Mouse (Mus musculus): ENCODE measurements around the gene Klc1.

Gene Klc1

DNA sequence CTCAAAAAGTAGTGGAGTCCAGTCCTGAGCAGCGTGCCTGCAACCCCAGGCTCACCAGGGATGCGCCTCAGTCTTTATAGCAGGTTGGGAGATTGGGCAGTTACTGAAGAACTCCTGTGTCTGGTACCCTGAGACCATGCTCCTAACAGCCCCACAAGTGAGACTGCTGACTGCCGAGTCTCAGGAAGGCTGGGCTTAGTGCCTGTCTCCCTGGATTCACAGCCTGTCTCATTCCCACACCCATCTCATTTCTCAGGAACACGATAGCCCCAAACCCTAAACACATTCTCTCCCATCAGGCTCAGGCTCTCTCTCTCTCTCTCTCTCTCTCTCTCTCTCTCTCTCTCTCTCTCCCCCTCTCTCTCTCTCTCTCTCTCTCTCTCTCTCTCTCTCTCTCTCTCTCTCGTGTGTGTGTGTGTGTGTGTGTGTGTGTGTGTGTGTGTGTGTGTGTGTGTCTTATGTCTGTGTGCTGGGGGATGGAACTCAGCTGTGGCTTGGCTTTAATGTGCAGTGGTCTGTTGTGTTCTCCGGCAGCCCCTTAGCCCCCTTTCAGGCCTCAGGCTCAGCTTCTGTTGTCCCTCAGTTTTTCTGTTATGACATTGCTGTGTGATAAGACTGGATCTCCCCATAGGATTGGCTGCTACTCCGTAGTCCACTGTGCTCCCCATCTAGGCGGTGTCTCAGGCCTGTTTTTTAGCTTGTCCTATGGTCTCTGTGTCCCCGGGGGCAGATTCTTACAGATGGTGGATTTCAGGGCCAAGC lies 11.3 kb downstream of the Klc1 start:
- DNase-seq (ENCODE audit: low read depth in 1 of 2, low spot score in 2 of 2) = no peak

DNA sequence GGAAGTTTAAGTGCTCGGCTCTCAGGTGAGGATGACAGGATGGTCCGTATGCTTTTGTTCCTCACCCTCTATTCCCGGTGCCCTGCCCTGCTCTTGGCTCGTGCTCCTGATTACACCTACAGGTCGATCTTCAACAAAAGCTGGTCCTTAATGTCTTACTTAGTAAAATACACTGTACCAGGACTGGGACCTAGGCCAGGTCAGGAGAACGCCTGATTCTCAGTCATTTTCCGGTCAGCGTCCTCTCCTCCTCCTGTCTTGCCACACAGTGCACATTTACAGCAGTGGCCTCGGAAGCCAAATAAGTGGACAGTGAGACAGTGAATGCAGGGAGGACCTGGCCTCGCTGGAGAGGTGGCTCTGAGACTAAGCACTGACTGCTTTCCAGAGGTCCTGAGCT lies 12.0 kb downstream of the Klc1 start:
- no peak for DNase-seq (ENCODE audit: low read depth in 1 of 2, low spot score in 2 of 2)

DNA sequence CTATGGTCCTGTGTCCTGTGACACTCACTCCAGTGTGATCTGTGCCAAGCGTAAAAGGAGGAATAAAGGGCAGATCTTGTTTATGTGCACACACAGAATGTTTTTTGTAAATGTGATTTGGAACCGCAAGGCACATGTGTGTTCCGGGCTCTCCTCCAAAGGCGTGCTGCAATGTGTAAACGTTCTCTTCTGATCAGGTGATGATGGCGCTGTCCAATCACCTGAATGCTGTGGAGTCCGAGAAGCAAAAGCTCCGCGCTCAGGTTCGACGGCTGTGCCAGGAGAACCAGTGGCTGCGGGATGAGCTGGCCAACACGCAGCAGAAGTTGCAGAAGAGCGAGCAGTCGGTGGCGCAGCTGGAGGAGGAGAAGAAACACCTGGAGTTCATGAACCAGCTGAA lies 15.5 kb downstream of the Klc1 start:
- no peak for DNase-seq (ENCODE audit: low read depth in 1 of 2, low spot score in 2 of 2)

DNA sequence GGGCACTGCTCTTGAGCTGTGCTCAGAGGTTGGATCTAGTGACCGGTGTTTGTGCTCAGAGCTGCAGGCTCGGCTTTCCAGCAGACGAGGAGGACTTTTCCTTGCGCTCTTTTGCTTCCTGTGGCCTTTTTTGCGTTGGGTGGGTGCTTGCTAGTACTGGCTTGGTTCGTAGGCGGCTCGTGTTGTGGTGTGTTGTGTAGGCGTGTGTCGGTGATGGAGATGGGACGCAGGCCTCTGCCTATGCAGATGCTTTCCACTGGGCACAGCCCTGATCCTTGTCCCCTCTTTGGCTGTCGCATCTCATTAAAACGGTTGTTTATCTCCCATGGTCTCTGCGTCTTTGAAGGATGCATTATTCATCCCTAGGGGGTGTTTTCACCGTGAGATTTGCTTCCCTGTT lies 16.2 kb downstream of the Klc1 start:
- DNase-seq (ENCODE audit: low read depth in 1 of 2, low spot score in 2 of 2) = no peak

GRCm38 (mm10) chr12:111777919-111778318 lies 19.3 kb downstream of the Klc1 start:
- no peak for DNase-seq (ENCODE audit: low read depth in 1 of 2, low spot score in 2 of 2)

DNA sequence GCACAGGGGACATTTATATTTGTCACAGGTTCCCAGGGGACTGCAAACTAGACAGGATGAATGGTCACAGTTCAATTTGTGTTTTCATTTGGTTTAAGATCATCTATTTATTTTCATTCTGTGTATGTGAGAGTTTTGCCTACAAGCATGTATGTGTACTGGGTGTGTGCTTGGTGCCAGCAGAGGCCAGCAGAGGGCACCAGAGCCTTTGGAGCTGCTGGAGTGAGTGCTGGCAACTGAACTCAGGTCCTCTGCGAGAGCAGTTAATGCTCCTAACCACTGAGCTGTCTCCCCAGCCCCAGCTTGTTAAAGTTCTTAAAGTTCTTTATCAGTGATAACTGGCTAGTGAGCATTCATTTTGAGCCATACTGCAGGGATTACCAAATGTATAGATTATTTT lies 20.9 kb downstream of the Klc1 start:
- no peak for DNase-seq (ENCODE audit: low read depth in 1 of 2, low spot score in 2 of 2)

DNA sequence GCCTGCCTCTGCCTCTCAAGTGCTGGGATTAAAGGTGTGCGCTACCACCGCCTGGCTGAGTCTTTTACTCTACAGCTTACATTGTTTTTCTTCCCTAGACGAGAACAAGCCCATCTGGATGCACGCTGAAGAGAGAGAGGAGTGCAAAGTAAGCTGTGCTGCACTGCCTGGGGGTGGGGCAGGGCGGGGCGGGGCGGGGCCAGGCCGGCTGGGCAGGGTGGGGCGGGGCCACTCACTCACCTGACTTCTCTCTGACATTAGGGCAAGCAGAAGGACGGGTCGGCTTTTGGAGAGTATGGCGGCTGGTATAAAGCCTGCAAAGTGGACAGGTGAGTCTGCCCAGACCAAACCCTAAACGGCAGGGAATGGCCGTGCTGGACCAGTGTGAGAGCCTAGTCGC lies 26.5 kb downstream of the Klc1 start:
- no peak for DNase-seq (ENCODE audit: low read depth in 1 of 2, low spot score in 2 of 2)

GRCm38 (mm10) chr12:111787015-111787414 lies 28.4 kb downstream of the Klc1 start:
- no peak for DNase-seq (ENCODE audit: low read depth in 1 of 2, low spot score in 2 of 2)

DNA sequence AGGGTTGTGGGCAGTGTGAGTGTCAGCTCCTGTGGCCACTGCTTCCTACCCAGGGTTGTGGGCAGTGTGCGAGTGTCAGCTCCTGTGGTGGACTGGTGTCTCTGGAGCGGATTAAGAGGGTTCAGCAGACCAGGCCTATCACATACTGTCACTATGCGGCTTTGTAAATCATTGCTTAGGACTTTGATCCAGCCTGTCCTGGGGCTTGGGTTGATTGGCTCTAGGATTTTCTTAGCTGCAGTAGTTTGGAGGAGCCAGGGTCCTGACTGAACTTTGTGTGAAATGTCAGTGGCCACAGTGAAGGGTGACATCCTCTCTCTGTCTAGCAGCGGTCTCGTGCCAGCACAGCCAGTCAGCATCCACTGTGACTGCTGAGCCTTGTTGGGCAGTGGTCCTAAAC lies 31.4 kb downstream of the Klc1 start:
- no peak for DNase-seq (ENCODE audit: low read depth in 1 of 2, low spot score in 2 of 2)

- no peak for DNase-seq (ENCODE audit: low read depth in 1 of 2, low spot score in 2 of 2)
These were observed 32.0 kb downstream of the Klc1 start for GRCm38 (mm10) chr12:111790631-111791030.

GRCm38 (mm10) chr12:111791474-111792104 lies 32.9 kb downstream of the Klc1 start:
- DNase-seq (ENCODE audit: low read depth in 1 of 2, low spot score in 2 of 2) = no peak

DNA sequence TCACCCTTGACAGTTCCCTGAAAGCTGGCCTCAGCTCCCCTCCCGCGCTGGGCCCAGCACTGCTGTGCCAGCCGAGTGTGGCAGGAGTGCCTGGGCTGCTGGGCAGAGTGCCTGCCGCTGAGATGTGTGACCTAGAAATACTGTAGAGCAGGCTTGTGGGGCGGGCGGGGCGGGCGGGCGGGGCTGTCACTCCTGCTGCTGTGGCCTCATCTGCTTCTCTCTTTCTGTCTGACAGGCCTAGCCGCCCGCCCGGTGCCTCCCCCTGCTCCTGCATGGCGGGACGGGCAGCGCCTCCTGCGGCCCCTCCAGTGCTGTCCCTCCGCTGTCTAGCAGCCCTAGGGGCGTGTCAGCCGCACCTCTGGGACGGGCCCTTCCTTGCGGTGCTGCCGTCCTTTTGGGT lies 35.5 kb downstream of the Klc1 start:
- no peak for DNase-seq (ENCODE audit: low read depth in 1 of 2, low spot score in 2 of 2)

- DNase-seq (ENCODE audit: low read depth in 1 of 2, low spot score in 2 of 2) = no peak
These were observed 36.0 kb downstream of the Klc1 start for GRCm38 (mm10) chr12:111794526-111795179.

- no peak for DNase-seq (ENCODE audit: low read depth in 1 of 2, low spot score in 2 of 2)
These were observed 36.7 kb downstream of the Klc1 start for GRCm38 (mm10) chr12:111795180-111795895.

DNA sequence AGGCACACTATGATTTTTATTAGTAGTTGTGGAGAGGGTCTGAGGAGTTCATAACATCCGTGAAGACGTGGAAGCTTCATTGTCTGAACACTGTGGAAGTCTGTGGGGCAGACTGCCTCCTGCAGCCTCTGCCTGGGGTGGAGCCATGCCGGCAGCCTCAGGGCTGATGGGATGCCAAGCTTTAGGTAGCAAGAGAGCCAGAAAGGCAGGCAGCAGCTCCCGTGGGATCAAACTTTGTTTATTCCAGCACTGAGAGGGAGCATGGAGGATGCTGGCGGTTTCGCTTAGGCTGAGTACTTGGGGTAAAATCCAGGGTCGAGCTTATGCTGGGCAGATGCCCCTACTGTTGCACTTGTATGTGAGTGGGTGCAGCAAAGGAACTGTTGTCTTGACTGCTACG lies 38.6 kb downstream of the Klc1 start:
- DNase-seq (ENCODE audit: low read depth in 1 of 2, low spot score in 2 of 2) = no peak

GRCm38 (mm10) chr12:111798493-111798892 lies 39.8 kb downstream of the Klc1 start:
- DNase-seq (ENCODE audit: low read depth in 1 of 2, low spot score in 2 of 2) = no peak

DNA sequence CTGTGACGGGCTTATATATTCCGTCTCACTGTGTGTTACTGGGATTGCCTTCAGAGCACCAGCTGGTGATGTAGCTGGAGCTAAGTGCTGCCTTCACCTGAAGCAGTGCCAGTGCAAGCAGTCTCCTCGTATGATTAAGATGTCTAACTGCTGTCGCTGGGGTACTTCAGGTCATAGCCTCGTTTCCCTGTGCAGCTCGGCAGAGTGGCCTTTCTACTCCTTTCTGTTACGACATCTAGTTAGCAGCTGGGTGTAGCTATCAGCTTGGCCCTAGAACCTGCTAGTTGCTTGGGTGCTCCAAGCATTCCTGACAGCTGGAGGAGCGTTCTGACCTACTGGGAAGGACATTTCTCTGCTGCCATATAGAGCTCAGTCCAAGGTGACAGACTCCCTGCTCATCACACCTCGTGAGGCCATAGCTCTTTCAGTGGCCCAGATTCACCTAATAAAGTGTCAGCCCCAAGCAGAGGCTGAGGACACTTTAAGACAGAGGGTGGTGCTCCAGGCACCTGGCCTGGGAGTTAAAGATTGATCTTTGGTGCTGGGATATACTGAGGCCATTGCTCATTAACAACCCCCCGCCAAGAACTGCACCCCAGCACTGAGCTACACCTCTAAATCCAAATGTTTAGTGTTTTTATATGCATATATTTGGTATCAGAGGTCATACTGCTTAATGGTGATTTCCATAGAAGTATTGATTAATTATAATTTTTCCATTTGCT lies 42.0 kb downstream of the Klc1 start:
- DNase-seq (ENCODE audit: low read depth in 1 of 2, low spot score in 2 of 2) = no peak

GRCm38 (mm10) chr12:111803538-111803937 lies 44.9 kb downstream of the Klc1 start:
- no peak for DNase-seq (ENCODE audit: low read depth in 1 of 2, low spot score in 2 of 2)

- DNase-seq (ENCODE audit: low read depth in 1 of 2, low spot score in 2 of 2) = no peak
These were observed 50.1 kb downstream of the Klc1 start for GRCm38 (mm10) chr12:111808775-111809174.

DNA sequence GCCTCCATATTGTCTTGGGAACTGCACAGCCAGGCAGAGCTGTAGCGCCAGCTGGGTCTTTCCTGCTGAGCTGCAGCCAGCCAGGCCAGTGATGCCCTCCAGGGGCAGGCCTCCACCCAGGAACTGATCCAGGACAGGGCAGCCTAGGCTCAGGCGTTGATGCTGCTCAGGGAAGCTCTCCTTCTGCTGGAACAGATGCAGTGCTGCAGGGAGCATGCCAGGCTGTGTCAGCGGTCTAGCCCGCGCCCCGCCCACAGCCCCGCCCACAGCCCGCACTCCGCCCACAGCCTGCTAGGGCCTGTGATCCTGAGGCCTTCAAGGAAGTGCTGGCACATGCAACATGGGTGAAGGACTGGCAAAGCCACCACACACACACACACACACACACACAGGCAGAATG lies 51.1 kb downstream of the Klc1 start:
- DNase-seq (ENCODE audit: low read depth in 1 of 2, low spot score in 2 of 2) = peak; percentile 19 to 38

DNA sequence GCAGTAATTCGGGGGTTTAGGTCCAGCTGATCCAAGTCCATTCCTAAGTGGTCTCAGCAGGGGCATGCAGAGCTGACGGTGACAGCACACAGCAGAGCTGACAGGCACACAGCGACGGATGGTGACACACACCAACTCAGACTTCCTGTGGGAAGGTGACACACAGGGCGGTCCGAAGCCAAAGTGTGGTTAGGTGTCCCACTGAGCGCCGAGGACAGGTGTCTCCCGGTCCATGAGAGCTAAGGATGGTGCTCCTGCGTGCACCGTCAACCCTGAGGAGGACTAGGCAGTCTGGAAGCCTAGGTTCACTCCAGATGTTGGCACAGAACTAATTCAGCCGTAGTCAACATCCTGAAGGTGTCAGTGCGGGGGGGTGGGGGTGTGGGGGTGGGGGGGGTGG lies 53.4 kb downstream of the Klc1 start:
- no peak for DNase-seq (ENCODE audit: low read depth in 1 of 2, low spot score in 2 of 2)
